Mouse (Mus musculus) cerebellum, adult 2 months (tissue): ENCODE data around the gene Egln3.

Experiments used
- CTCF ChIP-seq: fragments of 200-500 bp; IDR thresholded peaks from 2 replicates; pipeline ENCODE4 v1.5.1; 2011; ENCODE audit warnings: low read depth, mild to moderate bottlenecking, control low read depth, low read length, moderate library complexity, borderline replicate concordance; ENCODE audit not compliant: insufficient read depth
- POLR2A ChIP-seq: fragments of 200-500 bp; IDR thresholded peaks from 2 replicates; pipeline ENCODE4 v1.6.1; 2011; ENCODE audit warnings: low read length, control low read depth, borderline replicate concordance; ENCODE audit not compliant: insufficient read depth

GRCm38 (mm10) chr12:54205195-54205594 is 1.5 kb upstream of the Egln3 start:
- TF ChIP-seq POLR2A = no peak
- TF ChIP-seq CTCF = no peak
